24 mouse cellular contexts compared by ENCODE assay signal in genomic region chr5:148344374-148344773, GRCm38 (mm10). TPM values are rescaled to one million over a fixed set of nuclear protein-coding genes. Genes with fewer than 3 reads are reported as not detected.
A peak's percentile ranks its signal among the peaks of the same experiment; 100 is the strongest.
DNase-seq lines count a peak whose midpoint lies in the region; ATAC-seq and TF ChIP-seq lines count a peak whose summit lies in the region.
"Had no signal": no experiment of that assay in that cellular context is flagged by ENCODE, and none has a peak within 500 bp of the region (broad histone marks: within the 10 kb centered on the region; RNA-seq: fewer than 3 reads in every experiment).

No protein-coding gene starts in this region.

- H3K9me3 ChIP-seq in heart, embryonic 14.5 days (ENCODE audit: control insufficient read depth, low read length), result no peaks in the 10 kb centered on the region
- H3K9me3 ChIP-seq in heart, embryonic 16.5 days (replicated peaks; ENCODE audit: control insufficient read depth, low read length), result no peaks in the 10 kb centered on the region
- no peaks in the 10 kb centered on the region for H3K9me3 ChIP-seq in stomach, postnatal 0 days (ENCODE audit: control insufficient read depth, low read length)
- H3K9me3 ChIP-seq: hindbrain, embryonic 10.5 days; neural tube, embryonic 15.5 days had no signal

- intact Hi-C loops in heart, postnatal 25 days (cut with DNase I), result loop anchor here (5.0 kb wide), 1 partner anchor 208 kb away; the partner anchor contains the start of gene Ubl3

- no peak for TF ChIP-seq EP300 in stomach, postnatal 0 days (optimal IDR thresholded peaks at IDR 0.05)

- no peak overlapping the region for H3K4me3 ChIP-seq in heart, embryonic 14.5 days (ENCODE audit: control insufficient read depth in 1 of 2, insufficient read depth in 1 of 2, low read depth in 1 of 2, low read length in 2 of 2)
- no peak overlapping the region for H3K4me3 ChIP-seq in heart, embryonic 16.5 days (ENCODE audit: low read length)
- H3K4me3 ChIP-seq in stomach, postnatal 0 days (ENCODE audit: low read depth, low read length), result no peak overlapping the region
- H3K4me3 ChIP-seq: hindbrain, embryonic 10.5 days; layer of hippocampus, adult 2 months; neural tube, embryonic 15.5 days had no signal

- TF ChIP-seq CTCF in stomach, postnatal 0 days (IDR thresholded peaks at IDR 0.05; ENCODE audit: low read depth), result no peak

- peaks cover 24 to 51% of the 10 kb centered on the region in 2 experiments for H3K4me1 ChIP-seq in heart, embryonic 14.5 days (ENCODE audit: control insufficient read depth in 2 of 2, insufficient read depth in 2 of 2, low read length in 2 of 2)
- H3K4me1 ChIP-seq in heart, embryonic 16.5 days (ENCODE audit: control insufficient read depth, insufficient read depth, low read length), result peaks cover 33% of the 10 kb centered on the region
- H3K4me1 ChIP-seq in stomach, postnatal 0 days (replicated peaks; ENCODE audit: control insufficient read depth, insufficient read depth), result peaks cover 2% of the 10 kb centered on the region; the same call in 1 of the 2 replicates

- no peak for ATAC-seq in heart, embryonic 14.5 days (ENCODE audit: insufficient number of reproducible peaks, insufficient read depth, low FRiP score, low read depth)
- ATAC-seq in heart, embryonic 16.5 days (replicated peaks; ENCODE audit: extremely low read depth, insufficient read depth, low FRiP score), result no peak
- ATAC-seq in stomach, postnatal 0 days (ENCODE audit: low FRiP score, low TSS enrichment), result no peak
- ATAC-seq: forebrain, postnatal 0 days; intestine, postnatal 0 days; liver, postnatal 0 days had no signal

- H3K27me3 ChIP-seq in heart, embryonic 14.5 days (ENCODE audit: control insufficient read depth, insufficient read depth, low read length), result no peaks in the 10 kb centered on the region
- H3K27me3 ChIP-seq in heart, embryonic 16.5 days (ENCODE audit: control insufficient read depth, insufficient read depth, low read length), result no peaks in the 10 kb centered on the region
- no peaks in the 10 kb centered on the region for H3K27me3 ChIP-seq in stomach, postnatal 0 days (ENCODE audit: control insufficient read depth, insufficient read depth, low read length)
- H3K27me3 ChIP-seq: neural tube, embryonic 15.5 days had no signal

- WGBS in heart, embryonic 14.5 days, result 27% methylated on average over 5 of the region's 5 CpGs
- 33% methylated on average over 5 of the region's 5 CpGs for WGBS in heart, embryonic 16.5 days
- WGBS in stomach, postnatal 0 days, result 54% methylated on average over 5 of the region's 5 CpGs

- H3K36me3 ChIP-seq in heart, embryonic 14.5 days (ENCODE audit: control insufficient read depth, insufficient read depth, low read length), result peaks cover 11% of the 10 kb centered on the region; the same call in 1 of the 2 replicates
- no peaks in the 10 kb centered on the region for H3K36me3 ChIP-seq in heart, embryonic 16.5 days (ENCODE audit: control insufficient read depth, insufficient read depth)
- H3K36me3 ChIP-seq in stomach, postnatal 0 days (ENCODE audit: control insufficient read depth, insufficient read depth, low read length), result no peaks in the 10 kb centered on the region

- no peak overlapping the region for H3K4me2 ChIP-seq in heart, embryonic 14.5 days (ENCODE audit: low read length)
- no peak overlapping the region for H3K4me2 ChIP-seq in heart, embryonic 16.5 days (ENCODE audit: low read depth, low read length)
- H3K4me2 ChIP-seq in stomach, postnatal 0 days (replicated peaks; ENCODE audit: low read depth), result no peak overlapping the region
- H3K4me2 ChIP-seq: midbrain, embryonic 11.5 days; neural tube, embryonic 15.5 days had no signal

- peak overlapping the region; percentile 76 to 85 for H3K27ac ChIP-seq in heart, embryonic 14.5 days (replicated peaks in 1 of 2; ENCODE audit: control insufficient read depth in 1 of 2, insufficient read depth in 1 of 2, low read depth in 2 of 2, low read length in 2 of 2)
- H3K27ac ChIP-seq in heart, embryonic 16.5 days (ENCODE audit: low read length), result peak overlapping the region; percentile 83
- H3K27ac ChIP-seq in stomach, postnatal 0 days (replicated peaks), result peak overlapping the region; percentile 63; the same call in 1 of the 2 replicates
- H3K27ac ChIP-seq: hindbrain, embryonic 10.5 days; layer of hippocampus, adult 2 months; neural tube, embryonic 15.5 days had no signal

- no peak overlapping the region for H3K9ac ChIP-seq in heart, embryonic 14.5 days (ENCODE audit: low read length)
- H3K9ac ChIP-seq in heart, embryonic 16.5 days (ENCODE audit: low read length), result peak overlapping the region; percentile 45; the same call in 1 of the 2 replicates
- no peak overlapping the region for H3K9ac ChIP-seq in stomach, postnatal 0 days (ENCODE audit: low read length)
- H3K9ac ChIP-seq: forebrain, postnatal 0 days; liver, postnatal 0 days; neural tube, embryonic 15.5 days had no signal

- DNase-seq in heart, adult 11 months, result peak; percentile 93
- DNase-seq in heart, postnatal 25 days (ENCODE audit: low spot score), result no peak
- no peak for DNase-seq in heart, postnatal 4 days
- no peak for DNase-seq in stomach, postnatal 0 days (ENCODE audit: low spot score)
- DNase-seq in cerebellum, adult 18-20 months, result no peak
- DNase-seq: adrenal gland, postnatal 10 days; cerebellum, adult 8-10 months; cerebellum, postnatal 36 days; forebrain, postnatal 0 days; gastrocnemius, postnatal 14 days; kidney, postnatal 25 days; liver, postnatal 0 days; lung, postnatal 14 days; right cerebral cortex, adult 18-20 months; right cerebral cortex, postnatal 4 days; thymus, adult 2 months; thymus, postnatal 4 days had no signal

RNA-seq across cellular contexts. Expression of gene Slc7a1, which starts 55.3 kb away (rescaled TPM):
- 10 to 100 TPM; 10.7 to 15.0 TPM for total RNA-seq in heart, postnatal 25 days (2021)
- polyA plus RNA-seq in heart, embryonic 14.5 days (2014; fragmentation: Nextera tagmentation; extraction: Ambion mirVana), result 22.5 and 23.0 TPM in 2 replicates
- total RNA-seq in heart, postnatal 4 days (2021), result 10 to 100 TPM; 32.6 to 34.6 TPM
- 15.1 and 15.7 TPM in 2 replicates for polyA plus RNA-seq in heart, embryonic 16.5 days (2015; fragmentation: Nextera tagmentation; extraction: Ambion mirVana)
- 17.8 and 20.9 TPM in 2 replicates for polyA plus RNA-seq in stomach, postnatal 0 days (2015; fragmentation: Nextera tagmentation; extraction: Ambion mirVana)
